Mouse (Mus musculus): ENCODE results near the gene Litaf.
"Not testable (repeated sequence)": the region's sequence is repeated elsewhere in the genome, so short reads cannot be mapped to it uniquely, and the experiment has no call there.

The Litaf gene

DNA sequence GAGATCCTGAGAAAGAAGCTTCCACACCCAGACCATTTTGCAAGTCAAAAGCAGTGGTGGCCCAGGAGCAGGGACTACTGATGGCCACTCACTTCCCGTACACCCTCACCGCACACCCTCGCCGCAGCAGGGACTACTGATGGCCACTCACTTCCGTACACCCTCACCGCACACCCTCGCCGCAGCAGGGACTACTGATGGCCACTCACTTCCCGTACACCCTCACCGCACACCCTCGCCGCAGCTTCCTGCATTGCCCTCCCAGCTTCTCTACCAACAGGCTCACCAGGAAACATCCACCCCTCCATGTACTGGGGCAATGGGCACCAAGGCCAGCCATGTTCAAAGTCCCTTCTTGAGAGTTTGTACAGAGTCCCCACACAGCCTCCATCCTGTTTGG, 107.7 kb downstream of the Litaf start:
- not testable (repeated sequence) for DNase-seq (ENCODE audit: extremely low spot score, low spot score)

DNA sequence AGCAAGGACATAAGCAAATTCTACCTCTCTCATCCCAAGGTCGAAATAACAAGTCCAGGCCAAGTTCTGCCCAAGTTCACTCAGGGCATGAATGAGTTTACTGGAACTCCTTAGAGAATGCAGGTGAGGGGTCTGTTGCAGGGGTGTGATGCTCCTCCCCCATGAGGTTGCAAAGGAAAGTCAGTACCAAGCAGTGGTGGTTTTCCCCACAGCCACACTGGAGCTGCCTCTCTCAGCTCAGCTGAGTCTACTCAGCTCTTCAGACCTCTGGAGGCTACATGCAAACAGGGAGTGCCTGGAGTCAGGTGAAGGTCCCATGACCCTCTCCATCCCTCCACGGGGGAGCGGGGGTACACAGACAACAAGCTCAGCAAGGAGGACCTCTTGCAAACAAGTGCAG, 108.2 kb downstream of the Litaf start:
- no peak for DNase-seq (ENCODE audit: extremely low spot score, low spot score)

DNA sequence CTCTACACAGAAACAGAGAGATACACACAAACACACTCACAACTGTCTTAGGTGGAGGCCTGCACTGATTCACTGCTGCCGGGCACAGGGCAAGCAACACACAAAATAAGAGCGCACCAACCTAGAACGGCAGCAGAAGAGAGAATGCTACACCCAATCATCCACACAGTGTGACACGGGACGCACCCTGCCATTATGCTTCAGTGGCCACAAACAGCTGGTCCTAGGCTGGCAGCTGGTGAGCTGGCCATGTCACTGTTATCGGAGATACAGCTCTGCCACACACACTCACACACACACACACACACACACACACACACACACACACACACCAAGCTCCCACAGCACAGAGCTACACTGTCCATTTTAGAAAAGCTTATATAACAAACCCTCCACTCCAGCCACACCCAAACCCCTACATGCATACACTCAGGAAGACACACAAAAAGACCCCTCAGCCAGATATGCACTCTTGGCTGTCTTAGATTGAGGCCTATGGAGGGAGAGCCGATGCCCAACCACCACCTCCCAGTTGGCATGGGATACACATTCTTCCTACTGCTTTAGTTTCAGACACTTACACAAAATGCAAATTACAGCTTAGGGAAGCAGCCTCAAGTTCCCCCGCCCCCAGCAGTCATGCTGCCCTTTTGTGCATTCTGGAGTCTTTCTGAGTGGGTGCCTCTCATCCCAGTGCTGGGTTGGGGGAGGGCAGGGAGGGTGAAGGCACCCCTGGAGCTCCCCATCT, 108.8 kb downstream of the Litaf start:
- DNase-seq (ENCODE audit: extremely low spot score, low spot score): no peak

- no peak for DNase-seq (ENCODE audit: extremely low spot score, low spot score)
Measured at GRCm38 (mm10) chr16:10955078-10955477, 110.9 kb downstream of the Litaf start.

DNA sequence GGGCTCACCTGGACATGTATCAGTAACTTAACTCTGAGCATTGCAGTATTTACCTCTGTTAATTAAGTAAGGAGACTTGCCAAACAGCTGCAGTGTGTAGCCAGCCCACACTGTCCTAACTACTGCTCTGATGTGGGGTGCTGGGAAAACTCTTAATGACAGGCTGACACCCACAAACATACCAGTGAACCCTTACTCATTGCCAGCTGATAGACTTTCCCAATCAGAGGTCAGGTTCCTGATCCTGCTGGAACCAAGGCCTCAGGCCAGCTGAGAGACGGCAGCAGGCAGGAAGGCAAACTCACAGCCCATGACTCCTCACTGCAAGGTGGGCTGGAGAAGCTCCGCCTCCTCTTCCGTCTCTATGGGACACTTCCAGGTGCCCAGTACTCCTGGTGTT, 113.1 kb downstream of the Litaf start:
- DNase-seq (ENCODE audit: extremely low spot score, low spot score): no peak

- DNase-seq (ENCODE audit: extremely low spot score, low spot score): no peak
Measured at GRCm38 (mm10) chr16:10952071-10952470, 113.9 kb downstream of the Litaf start.

DNA sequence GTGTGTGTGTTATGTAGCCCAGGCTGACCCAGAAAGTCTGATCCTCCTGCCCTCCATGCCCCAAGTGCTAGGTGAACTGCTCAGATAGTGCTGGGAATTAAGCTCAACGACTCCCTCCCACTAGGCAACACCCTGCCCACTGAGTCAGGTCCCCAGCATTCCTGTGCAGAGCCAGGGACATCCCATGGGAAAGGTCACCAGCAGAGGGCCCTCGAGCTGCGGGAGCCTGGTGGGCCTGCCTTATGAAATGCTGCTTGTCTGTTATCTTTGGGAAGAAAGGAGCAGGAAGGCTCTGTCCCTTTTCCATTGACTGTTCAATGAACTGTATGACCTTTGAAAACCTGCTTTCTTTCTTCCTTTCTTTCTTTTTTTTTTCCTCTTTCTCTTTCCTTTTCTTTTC, 114.4 kb downstream of the Litaf start:
- DNase-seq (ENCODE audit: extremely low spot score, low spot score): no peak

DNA sequence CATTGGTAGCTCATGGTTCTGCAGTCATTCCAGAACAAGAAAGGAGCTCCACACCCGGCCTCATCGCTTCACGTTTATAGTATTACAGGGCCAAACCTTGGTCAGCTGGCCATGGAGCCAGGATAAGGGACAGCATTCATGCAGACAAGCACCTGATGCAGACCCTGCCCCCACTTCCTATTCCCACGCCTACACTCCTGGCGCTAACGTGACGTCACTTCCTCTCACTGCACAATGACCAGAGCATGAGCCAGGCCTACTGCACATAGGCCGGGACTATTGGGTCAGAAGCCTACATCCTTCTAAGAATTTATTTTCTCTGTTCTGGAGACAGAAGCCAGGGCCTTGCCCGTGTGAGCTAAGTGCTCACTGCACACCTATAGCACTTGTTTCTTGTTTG, 115.4 kb downstream of the Litaf start:
- DNase-seq (ENCODE audit: extremely low spot score, low spot score): no peak

DNA sequence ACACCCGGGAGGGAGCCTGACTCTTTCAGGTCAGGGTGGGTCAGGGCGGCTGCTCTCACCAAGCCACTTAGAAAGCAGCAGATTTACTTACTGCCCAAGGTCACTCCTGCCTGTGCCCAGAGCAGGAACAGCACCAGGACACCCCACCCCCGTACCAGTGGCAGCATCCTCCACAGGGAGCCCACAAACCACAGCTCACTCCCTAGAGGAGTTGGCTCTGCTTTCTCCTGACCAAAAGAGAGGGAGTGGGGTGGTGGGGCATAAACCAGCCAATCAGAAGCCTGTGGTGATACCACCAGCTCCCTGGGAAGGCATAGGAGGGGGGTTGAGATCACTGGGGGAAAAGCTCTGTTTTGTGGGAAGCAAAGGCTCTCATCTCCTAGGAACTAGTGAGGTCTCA, 118.2 kb downstream of the Litaf start:
- DNase-seq (ENCODE audit: extremely low spot score, low spot score): no peak

GRCm38 (mm10) chr16:10945381-10946127, 120.4 kb downstream of the Litaf start:
- no peak for DNase-seq (ENCODE audit: extremely low spot score, low spot score)

DNA sequence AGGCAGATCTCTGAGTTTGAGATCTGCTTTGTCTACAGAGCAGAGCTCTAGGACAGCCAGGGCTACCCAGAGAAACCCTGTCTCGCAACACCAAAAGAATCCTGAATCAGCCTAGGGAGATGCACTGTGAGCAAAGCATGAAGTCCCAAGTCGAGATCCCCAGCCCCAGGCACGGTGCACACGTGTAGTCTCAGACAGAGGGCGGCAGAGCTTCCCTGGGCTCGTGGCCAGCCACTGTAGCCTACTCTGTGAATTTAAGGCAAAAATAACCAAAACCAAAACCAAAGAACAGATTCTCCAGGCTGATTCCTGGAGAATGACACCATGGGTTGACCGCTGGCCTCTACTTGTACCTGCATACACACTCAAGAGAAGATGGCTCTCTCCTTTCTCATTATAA, 121.4 kb downstream of the Litaf start:
- no peak for DNase-seq (ENCODE audit: extremely low spot score, low spot score)

GRCm38 (mm10) chr16:10943257-10943656, 122.7 kb downstream of the Litaf start:
- no peak for DNase-seq (ENCODE audit: extremely low spot score, low spot score)

GRCm38 (mm10) chr16:10940661-10941060, 125.3 kb downstream of the Litaf start:
- no peak for DNase-seq (ENCODE audit: extremely low spot score, low spot score)

- DNase-seq (ENCODE audit: extremely low spot score, low spot score): no peak
Measured at GRCm38 (mm10) chr16:10939932-10940331, 126.0 kb downstream of the Litaf start.

DNA sequence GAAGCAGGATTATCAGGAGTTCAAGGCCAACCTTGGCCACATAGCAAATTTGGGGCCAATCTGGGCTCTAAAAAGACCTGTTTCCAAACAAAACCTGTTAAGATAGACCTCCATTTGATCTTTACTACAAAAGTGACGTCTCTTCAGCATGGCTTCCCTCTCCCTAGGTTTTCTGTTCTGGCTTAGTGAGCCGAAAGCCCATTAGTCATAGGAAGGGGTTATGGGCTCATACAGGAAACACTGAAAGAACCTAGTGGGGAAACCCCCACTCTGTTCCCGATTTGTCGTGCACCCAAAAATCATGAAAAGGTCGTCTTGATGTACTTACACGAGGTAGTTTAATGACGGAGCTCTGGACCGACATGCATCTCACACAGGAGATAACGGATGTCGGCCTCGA, 128.5 kb downstream of the Litaf start:
- no peak for DNase-seq (ENCODE audit: extremely low spot score, low spot score)

- DNase-seq (ENCODE audit: extremely low spot score, low spot score): peak; percentile 33
Measured at GRCm38 (mm10) chr16:10936700-10937319, 129.1 kb downstream of the Litaf start.

GRCm38 (mm10) chr16:10934047-10934446, 131.9 kb downstream of the Litaf start:
- DNase-seq (ENCODE audit: extremely low spot score, low spot score): no peak

GRCm38 (mm10) chr16:10933372-10933771, 132.6 kb downstream of the Litaf start:
- no peak for DNase-seq (ENCODE audit: extremely low spot score, low spot score)

DNA sequence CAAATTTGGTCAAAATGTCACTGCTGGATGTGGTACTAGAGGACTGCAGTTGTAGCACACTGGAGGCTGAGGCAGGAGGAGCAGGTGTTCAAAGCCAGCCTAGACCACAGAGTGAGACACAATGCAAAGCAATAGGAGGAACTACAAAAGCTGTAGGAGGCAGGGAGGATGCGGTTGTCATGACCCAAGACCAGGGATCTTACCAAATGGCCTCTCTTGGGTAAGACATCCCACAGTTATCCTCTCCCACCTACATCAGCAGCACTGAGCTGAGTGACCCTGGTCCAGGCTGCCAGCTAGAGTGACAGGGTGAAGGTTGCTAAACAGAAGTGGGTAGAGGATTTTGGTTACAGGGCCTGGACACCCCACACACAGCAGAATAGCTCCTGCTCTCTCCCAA, 138.9 kb downstream of the Litaf start:
- no peak for DNase-seq (ENCODE audit: extremely low spot score, low spot score)

DNA sequence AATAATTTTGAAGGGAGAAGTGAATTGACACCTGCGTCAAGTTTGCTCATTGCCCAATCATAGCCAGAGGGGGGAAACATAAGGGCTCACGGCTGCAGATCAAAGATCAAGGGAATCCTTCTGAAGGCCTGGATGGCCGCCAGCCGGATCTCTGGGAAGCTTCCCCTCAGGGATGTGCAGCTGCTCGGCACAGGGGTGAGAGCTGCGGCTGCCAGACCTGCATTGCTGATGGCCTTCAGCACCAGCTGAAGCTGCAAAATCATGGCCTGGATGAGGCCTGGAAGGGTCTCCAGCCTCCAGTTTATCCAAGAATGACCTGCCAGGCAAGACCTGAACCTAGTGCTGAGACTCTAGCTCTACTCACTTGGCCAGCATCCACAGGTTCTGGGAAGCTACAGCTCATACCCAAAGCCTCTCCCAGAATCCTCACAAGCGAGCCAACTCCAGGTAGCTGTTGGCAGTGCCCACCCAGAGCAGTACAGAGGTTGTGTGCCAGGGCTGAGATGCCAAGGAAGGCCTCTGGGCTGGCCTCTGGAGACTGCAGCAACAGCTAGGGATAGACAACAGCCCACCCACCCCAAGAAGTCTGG, 140.3 kb downstream of the Litaf start:
- DNase-seq (ENCODE audit: extremely low spot score, low spot score): no peak

DNA sequence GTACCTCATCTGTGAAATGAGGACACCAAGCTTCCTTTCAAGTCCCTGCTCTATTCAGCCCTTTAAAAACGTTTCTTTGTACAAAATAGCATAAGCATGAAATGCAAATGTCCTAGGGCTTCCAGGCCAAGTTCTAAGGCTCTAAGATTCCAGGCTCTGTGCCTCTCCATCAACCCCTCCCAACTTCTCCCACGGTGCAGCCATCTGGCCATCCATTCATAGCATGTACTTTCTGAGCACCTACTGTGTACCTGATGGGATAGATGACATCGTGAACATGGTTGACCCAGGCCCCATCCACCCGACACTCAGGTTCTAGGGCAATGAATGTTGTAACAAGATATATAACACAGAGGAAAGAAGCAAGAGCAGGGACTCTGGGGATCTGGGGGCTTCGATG, 142.4 kb downstream of the Litaf start:
- DNase-seq (ENCODE audit: extremely low spot score, low spot score): no peak

- DNase-seq (ENCODE audit: extremely low spot score, low spot score): no peak
Measured at GRCm38 (mm10) chr16:10919856-10920255, 146.1 kb downstream of the Litaf start.

Data from neural tube, embryonic 10.5 days (tissue).